Mouse (Mus musculus) adipose tissue, adult 10 weeks (tissue): Measurements from ENCODE around the gene Samd4. TPM values are rescaled to one million over a fixed set of nuclear protein-coding genes. Genes with fewer than 3 reads are reported as not detected.

Source experiments
- polyA plus RNA-seq: library from polyadenylated mRNA; stranded (reverse); fragments of 350-450 nt; fragmentation: Illumina TruSeq; extraction: RNeasy Lipid Tissue Mini Kit (QIAGEN cat#74804); gene quantifications from one replicate; pipeline ENCODE4 v1.2.3, GENCODE M21; 2014; ENCODE audit warnings: low read depth, low replicate concordance

Gene Samd4
- 10.3 TPM for polyA plus RNA-seq

DNA sequence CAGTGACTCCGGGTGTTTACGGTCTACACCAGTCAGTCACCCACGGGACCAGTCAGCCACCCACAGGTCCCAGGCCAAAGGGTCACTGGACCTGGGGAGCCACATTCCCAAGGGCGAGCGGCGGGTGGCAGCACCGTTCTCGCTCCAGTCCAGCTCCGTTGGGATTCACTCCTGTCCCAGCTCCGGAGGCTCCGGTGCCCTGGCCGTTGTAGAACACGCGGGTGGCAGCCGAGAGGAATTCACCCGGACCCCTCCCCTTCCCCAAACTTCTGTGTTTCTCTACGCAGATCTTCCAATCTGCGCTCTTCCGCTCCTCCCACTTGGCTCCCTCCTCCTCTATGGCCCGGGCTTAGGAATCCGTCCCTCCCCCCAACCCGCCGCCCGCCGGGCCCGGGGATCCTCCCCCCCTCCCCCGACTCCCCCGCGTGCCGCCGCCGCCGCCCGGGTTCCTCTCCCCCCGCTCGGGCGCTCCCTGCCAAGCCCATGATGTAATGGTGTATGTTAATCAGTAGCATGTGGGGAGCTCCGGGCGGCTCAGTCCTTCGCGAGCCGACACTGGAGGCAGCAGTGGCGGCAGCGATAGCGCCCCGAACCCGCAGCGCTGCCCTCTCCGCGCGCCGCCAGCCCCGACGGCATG is at the start of gene Samd4:
Gene Samd4 (plus strand): TSS at position 424 of the 637 bp plus-strand sequence.

Other genes starting within 250 kb of the Samd4 start
- gene Cdkn3, start 122.3 kb upstream of the Samd4 start, polyA plus RNA-seq = 6.4 TPM
- 101 TPM for gene Cnih1, start 94.4 kb upstream of the Samd4 start, polyA plus RNA-seq
- gene Gmfb, start 60.6 kb upstream of the Samd4 start, polyA plus RNA-seq = 49.2 TPM
- 36.4 TPM for gene Cgrrf1, start 50.7 kb upstream of the Samd4 start, polyA plus RNA-seq